Mouse (Mus musculus) heart, postnatal 0 days (tissue): Measurements from ENCODE around the gene S1pr1. TPM values are rescaled to one million over a fixed set of nuclear protein-coding genes. Genes with fewer than 3 reads are reported as not detected.
A peak's percentile ranks its signal among the peaks of the same experiment; 100 is the strongest.

Experiments
- ATAC-seq: fragments of 200-750 bp; cut with Nextera tagmentation; 2 replicates; pipeline ENCODE4 v1.8.0; 2017; ENCODE audit warnings: low read depth, moderate number of reproducible peaks, moderate library complexity; ENCODE audit not compliant: insufficient read depth
- DNase-seq: peaks from one replicate; pipeline ENCODE4 v3.0.0-alpha.2; 2016; ENCODE audit warnings: low spot score
- H3K27ac ChIP-seq: fragments of 300-500 bp; sonication (generic); 2 replicates; pipeline ENCODE4 v1.5.1; 2014; ENCODE audit warnings: low read depth, mild to moderate bottlenecking
- H3K27me3 ChIP-seq: fragments of 300-500 bp; sonication (generic); 2 replicates; pipeline ENCODE4 v1.6.1; 2014; ENCODE audit warnings: low read length, mixed read lengths; ENCODE audit not compliant: control insufficient read depth, insufficient read depth
- H3K36me3 ChIP-seq: fragments of 300-500 bp; sonication (generic); replicated peaks from 2 replicates; pipeline ENCODE4 v1.6.1; 2014; ENCODE audit warnings: low read length, mixed read lengths; ENCODE audit not compliant: control insufficient read depth, insufficient read depth
- H3K4me1 ChIP-seq: fragments of 300-500 bp; sonication (generic); 2 replicates; pipeline ENCODE4 v1.6.1; 2014; ENCODE audit warnings: antibody characterized with exemption; ENCODE audit not compliant: control insufficient read depth, insufficient read depth
- H3K4me2 ChIP-seq: fragments of 300-500 bp; sonication (generic); 2 replicates; pipeline ENCODE4 v1.6.1; 2014; ENCODE audit warnings: low read depth, mild to moderate bottlenecking, low read length, moderate library complexity
- H3K4me3 ChIP-seq: fragments of 300-500 bp; sonication (generic); 2 replicates; pipeline ENCODE4 v1.5.1; 2014; ENCODE audit warnings: low read depth, low read length
- H3K9ac ChIP-seq: fragments of 300-500 bp; sonication (generic); replicated peaks from 2 replicates; pipeline ENCODE4 v1.6.1; 2014; ENCODE audit warnings: low read depth, low read length, mixed read lengths
- H3K9me3 ChIP-seq: fragments of 300-500 bp; sonication (generic); replicated peaks from 2 replicates; pipeline ENCODE4 v1.6.1; 2016; ENCODE audit warnings: low read length; ENCODE audit not compliant: control insufficient read depth
- CTCF ChIP-seq: IDR thresholded peaks from 2 replicates; pipeline ENCODE4 v1.5.1; 2016; ENCODE audit warnings: antibody characterized with exemption, control low read depth, low read depth
- EP300 ChIP-seq: IDR thresholded peaks from 2 replicates; pipeline ENCODE4 v1.6.1; 2016; ENCODE audit warnings: antibody characterized with exemption, low read depth
- WGBS: fragments of 180-500 bp; shearing (Covaris S2); extraction: QIAGEN DNeasy Blood & Tissue Kit; methylation state at CpG from one replicate; pipeline ENCODE4 v1.1.7; 2014; 5-methylcytosine and 5-hydroxymethylcytosine counted together
- polyA plus RNA-seq: library from polyadenylated mRNA; unstranded; fragments of >200 nt; fragmentation: Nextera tagmentation; extraction: Ambion mirVana; gene quantifications from 2 replicates; pipeline ENCODE4 v1.2.1, GENCODE M21; 2015
- total RNA-seq: library from RNA; depleted of rRNA; stranded (reverse); fragments of >200 nt; gene quantifications from 2 replicates; pipeline ENCODE4 v1.2.3, GENCODE M21; 2014; ENCODE audit warnings: low replicate concordance

S1pr1 gene
- total and polyA plus RNA-seq, 2 experiments from 2014 or later, result 74.6 to 160 TPM

- Histone ChIP-seq H3K4me2 (no peak overlapping the region), H3K27me3 (no peaks in the 10 kb centered on the region), H3K9me3 (no peaks in the 10 kb centered on the region), H3K4me1 (peaks cover 6% of the 10 kb centered on the region; the same call in 1 of the 2 replicates), H3K4me3 (no peak overlapping the region), H3K9ac (no peak overlapping the region), H3K27ac (peak overlapping the region; percentile 83), H3K36me3 (no peaks in the 10 kb centered on the region)
- WGBS, result 15% methylated on average over 11 of the region's 11 CpGs
- TF ChIP-seq CTCF, result no peak
- TF ChIP-seq EP300, result peak; percentile 82; the same call in 1 of the 2 replicates
- peak; percentile 98 for ATAC-seq
- DNase-seq, result peak; percentile 90
These were observed 23.0 kb upstream of the S1pr1 start for GRCm38 (mm10) chr3:115737785-115738318.

- Histone ChIP-seq H3K9me3 (no peaks in the 10 kb centered on the region), H3K36me3 (no peaks in the 10 kb centered on the region), H3K27me3 (no peaks in the 10 kb centered on the region), H3K9ac (no peak overlapping the region), H3K27ac (peak overlapping the region; percentile 23), H3K4me2 (no peak overlapping the region), H3K4me3 (no peak overlapping the region), H3K4me1 (peaks cover 6% of the 10 kb centered on the region; the same call in 1 of the 2 replicates)
- 5% methylated on average over 3 of the region's 3 CpGs for WGBS
- TF ChIP-seq EP300 (no peak), CTCF (no peak)
- no peak for ATAC-seq
- peak; percentile 41 for DNase-seq
These were observed 20.7 kb upstream of the S1pr1 start for GRCm38 (mm10) chr3:115735540-115735939.

GRCm38 (mm10) chr3:115734841-115735240 lies 20.0 kb upstream of the S1pr1 start:
- WGBS, result 72% methylated on average over 3 of the region's 3 CpGs
- Histone ChIP-seq H3K9me3 (no peaks in the 10 kb centered on the region), H3K4me1 (peaks cover 6% of the 10 kb centered on the region; the same call in 1 of the 2 replicates), H3K4me3 (no peak overlapping the region), H3K9ac (no peak overlapping the region), H3K36me3 (no peaks in the 10 kb centered on the region), H3K27ac (no peak overlapping the region), H3K4me2 (no peak overlapping the region), H3K27me3 (no peaks in the 10 kb centered on the region)
- DNase-seq (no peak), ATAC-seq (no peak)
- TF ChIP-seq EP300 (no peak), CTCF (no peak)

DNA sequence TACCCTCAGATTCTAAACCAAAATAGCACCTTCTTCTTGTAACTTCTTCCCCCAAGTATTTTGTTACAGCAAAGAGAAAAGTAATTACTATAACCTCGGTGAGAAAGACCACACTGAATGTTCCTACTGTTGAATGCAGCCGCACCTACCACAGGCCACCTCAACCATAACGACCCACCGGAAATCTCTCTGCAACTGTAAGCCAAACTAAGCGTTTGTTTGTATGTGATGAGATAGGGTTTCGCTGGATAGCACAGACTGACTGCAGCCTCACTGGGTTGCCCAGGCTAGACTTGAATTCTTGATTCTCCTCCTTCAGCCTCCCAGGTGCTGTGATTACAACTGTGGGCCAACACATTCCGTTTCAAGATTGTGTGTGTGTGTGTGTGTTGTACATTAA lies 15.5 kb upstream of the S1pr1 start:
- Histone ChIP-seq H3K36me3 (no peaks in the 10 kb centered on the region), H3K4me1 (no peaks in the 10 kb centered on the region), H3K4me3 (no peak overlapping the region), H3K27ac (no peak overlapping the region), H3K4me2 (no peak overlapping the region), H3K9me3 (no peaks in the 10 kb centered on the region), H3K9ac (no peak overlapping the region), H3K27me3 (no peaks in the 10 kb centered on the region)
- TF ChIP-seq CTCF (no peak), EP300 (no peak)
- DNase-seq (no peak), ATAC-seq (no peak)
- WGBS, result 84% methylated on average over 7 of the region's 7 CpGs

DNA sequence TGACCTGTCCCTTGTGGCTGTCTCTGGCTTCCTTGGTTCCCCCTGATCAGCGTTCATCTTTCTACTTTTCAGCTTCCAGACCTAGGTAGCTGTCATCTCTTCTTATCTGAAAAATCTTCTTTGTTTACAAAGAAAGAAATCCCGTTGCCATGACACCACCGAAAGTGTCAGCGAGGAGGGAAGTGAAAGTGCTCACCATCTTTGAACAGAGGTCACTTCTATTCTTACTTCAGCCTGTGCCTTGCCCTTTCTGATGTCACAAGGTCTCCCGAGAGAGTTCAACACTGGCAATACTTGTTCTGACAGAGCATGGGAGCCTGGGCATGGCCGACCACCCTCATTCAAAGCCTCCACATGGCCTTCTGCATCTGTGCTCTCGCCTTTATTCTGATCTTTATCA lies 14.3 kb upstream of the S1pr1 start:
- H3K4me2 ChIP-seq, result no peak overlapping the region
- H3K4me1 ChIP-seq, result no peaks in the 10 kb centered on the region
- H3K27me3 ChIP-seq, result no peaks in the 10 kb centered on the region
- no peak overlapping the region for H3K27ac ChIP-seq
- 70% methylated on average over 7 of the region's 7 CpGs for WGBS
- DNase-seq (no peak), ATAC-seq (no peak)
- H3K36me3 ChIP-seq, result no peaks in the 10 kb centered on the region
- H3K9me3 ChIP-seq, result no peaks in the 10 kb centered on the region
- TF ChIP-seq EP300 (no peak), CTCF (no peak)
- H3K4me3 ChIP-seq, result no peak overlapping the region
- no peak overlapping the region for H3K9ac ChIP-seq

GRCm38 (mm10) chr3:115728211-115728610 lies 13.3 kb upstream of the S1pr1 start:
- no peaks in the 10 kb centered on the region for H3K36me3 ChIP-seq
- no peak for TF ChIP-seq CTCF
- TF ChIP-seq EP300, result no peak
- H3K4me2 ChIP-seq, result no peak overlapping the region
- no peak overlapping the region for H3K9ac ChIP-seq
- 53% methylated on average over 3 of the region's 3 CpGs for WGBS
- no peaks in the 10 kb centered on the region for H3K9me3 ChIP-seq
- ATAC-seq (no peak), DNase-seq (no peak)
- H3K27ac ChIP-seq, result no peak overlapping the region
- H3K27me3 ChIP-seq, result no peaks in the 10 kb centered on the region
- no peaks in the 10 kb centered on the region for H3K4me1 ChIP-seq
- H3K4me3 ChIP-seq, result no peak overlapping the region
